Mouse (Mus musculus) adrenal gland, postnatal 10 days (tissue): ENCODE data around the gene Tmprss13. TPM values are rescaled to one million over a fixed set of nuclear protein-coding genes. Genes with fewer than 3 reads are reported as not detected.

Source experiments
- DNase-seq: peaks from one replicate; pipeline ENCODE4 v3.0.0; 2021; ENCODE audit warnings: mixed read lengths
- long read RNA-seq, 2 experiments: library from polyadenylated mRNA; stranded (forward); transcript quantifications; one replicate each; pipeline ENCODE4 v2.0.0; 2021
- total RNA-seq, 2 experiments: library from RNA; stranded (reverse); gene quantifications; 2 replicates each; pipeline ENCODE4 v1.2.3; 2021

Tmprss13 gene
- total RNA-seq = under 1 TPM in 1 of 2 experiments, not detected in 1; 0.27 TPM
- long read RNA-seq, experiment 1 = 0 reads
- long read RNA-seq, experiment 2 = 0 reads

DNA sequence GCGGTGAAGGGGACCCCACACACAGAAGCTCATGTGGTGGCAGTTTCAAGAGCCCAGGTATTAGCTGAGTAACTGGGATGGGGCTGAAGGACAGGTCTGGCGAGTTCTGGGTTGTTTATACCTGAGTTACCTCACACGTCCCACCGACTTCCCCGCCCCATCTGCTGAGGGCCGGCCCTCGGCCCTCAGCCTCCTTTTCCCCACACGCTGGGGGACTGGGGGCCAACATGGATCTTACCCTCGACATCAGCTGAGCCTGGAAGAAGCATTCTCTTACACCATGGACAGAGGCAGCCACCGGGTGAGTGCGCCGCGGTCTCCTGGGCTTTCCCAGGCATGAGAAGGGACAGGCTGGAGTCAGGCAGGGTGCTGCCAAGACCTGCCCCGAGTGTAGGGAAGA, at the start of gene Tmprss13:
Tmprss13 (plus strand) TSS at position 246 of the 400 bp plus-strand sequence.
- DNase-seq = no peak

DNA sequence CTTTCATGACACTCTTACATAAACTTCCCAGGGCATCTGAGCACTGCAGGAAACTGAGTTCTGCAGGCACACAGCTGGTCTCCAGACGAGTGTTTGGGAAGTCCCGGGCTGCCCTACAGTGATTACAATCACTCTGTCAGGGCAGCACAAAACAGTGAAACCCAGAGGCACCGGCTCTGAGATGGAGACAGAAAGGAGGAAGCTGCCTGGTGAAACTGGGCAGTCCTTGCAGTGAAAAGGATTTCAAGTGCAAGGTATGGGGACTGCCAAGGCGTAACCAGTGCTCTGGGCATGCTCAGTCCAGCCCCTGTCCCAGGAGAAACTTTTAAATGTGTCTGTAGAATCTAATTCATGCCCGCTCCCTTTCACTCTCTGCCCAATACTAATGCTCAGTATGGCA, 46.7 kb upstream of the Tmprss13 start:
- DNase-seq = no peak

DNA sequence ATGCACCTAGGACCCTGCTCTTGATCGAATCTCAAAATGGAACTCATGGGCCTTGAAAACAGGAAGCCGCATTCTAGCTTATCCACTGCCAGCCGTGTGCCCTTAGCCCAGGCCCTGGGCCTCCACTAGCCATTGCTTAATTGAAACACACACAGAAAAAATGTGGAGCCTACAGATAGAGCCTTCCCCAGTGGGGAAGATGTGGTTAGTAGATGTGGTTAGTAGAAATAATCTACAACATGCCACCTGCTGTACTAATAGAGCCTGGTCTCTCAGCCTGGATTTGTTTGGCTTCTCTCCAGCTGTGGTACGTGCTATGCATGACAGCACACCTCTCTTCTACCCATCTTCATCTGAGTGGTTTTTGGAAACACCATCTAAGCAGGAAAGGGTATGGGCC, 44.7 kb upstream of the Tmprss13 start:
- no peak for DNase-seq

DNA sequence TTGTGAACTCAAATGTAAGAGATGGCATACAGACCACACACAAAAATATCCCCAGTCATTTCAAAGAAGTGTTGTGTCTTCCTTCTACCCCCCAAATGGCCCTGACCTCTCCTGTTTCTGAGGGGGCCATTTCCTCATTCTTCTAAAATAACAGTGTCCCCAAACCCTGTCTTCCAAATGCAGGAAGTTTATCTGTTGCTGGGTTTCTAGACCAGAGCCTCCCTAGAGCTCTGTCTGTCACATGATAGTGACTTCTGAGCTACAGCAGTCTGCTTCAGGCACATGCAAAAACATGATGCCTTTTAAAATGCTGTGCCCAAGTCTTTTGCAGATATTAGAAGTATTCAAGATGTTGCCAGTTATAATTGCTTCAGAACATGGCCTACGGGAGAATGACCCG, 44.3 kb upstream of the Tmprss13 start:
- no peak for DNase-seq

DNA sequence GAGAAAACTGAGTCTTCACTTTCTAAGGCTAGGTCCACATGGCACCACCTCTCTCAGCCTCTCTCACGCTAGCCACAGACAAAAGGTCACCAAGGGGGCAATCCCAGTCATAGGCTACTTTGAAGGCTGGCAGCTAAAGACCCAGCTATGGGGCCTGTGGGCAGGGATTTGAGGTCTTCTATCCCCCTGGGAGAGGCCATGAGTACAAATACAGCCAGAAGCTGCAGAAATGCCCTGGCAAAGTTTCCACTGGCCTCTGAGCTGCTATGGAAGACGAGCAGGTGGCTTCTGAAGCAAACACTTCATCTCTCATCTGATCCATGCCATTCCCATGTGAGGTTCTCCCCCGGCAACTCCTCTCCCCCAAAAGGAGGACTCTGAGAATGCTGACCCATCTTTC, 38.8 kb upstream of the Tmprss13 start:
- no peak for DNase-seq

DNA sequence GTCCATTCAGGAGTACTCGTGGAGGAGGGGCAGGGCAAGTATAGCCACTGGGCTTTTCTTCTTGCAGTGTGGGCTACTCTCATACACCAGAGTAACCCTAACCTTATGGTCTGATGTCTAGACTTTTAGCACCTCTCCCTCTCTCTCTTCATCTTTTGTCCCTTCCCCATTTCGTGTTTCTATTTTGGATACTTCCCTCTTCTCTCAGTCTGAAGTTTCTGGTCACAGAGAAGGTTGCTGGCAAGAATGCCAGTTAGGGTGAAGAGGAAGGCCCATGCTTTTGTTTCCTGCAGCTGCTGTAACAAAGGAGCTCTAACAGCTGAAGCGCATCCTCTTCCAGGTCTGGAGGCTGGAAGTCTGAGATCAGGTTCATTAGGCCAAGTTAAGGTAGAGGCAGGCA, 38.0 kb upstream of the Tmprss13 start:
- no peak for DNase-seq

DNA sequence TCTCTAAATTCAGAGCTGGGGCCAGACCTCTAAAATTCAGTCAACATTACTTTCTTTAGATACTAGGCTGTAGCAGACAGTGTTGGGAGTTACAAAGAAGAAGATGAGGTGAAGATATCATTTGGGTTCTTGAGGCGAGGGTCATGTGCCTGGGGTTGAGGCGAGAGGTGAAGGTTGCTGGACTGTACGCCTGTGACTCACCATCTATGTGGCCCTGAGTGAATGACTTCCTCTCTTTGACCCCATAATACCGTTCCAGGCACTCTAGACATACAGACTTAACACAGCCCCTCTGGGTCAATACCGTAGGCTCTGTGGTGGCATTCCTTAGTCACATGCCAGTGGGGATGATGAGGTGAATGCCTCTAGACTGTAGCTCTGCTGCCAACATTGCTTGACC, 36.4 kb upstream of the Tmprss13 start:
- no peak for DNase-seq

DNA sequence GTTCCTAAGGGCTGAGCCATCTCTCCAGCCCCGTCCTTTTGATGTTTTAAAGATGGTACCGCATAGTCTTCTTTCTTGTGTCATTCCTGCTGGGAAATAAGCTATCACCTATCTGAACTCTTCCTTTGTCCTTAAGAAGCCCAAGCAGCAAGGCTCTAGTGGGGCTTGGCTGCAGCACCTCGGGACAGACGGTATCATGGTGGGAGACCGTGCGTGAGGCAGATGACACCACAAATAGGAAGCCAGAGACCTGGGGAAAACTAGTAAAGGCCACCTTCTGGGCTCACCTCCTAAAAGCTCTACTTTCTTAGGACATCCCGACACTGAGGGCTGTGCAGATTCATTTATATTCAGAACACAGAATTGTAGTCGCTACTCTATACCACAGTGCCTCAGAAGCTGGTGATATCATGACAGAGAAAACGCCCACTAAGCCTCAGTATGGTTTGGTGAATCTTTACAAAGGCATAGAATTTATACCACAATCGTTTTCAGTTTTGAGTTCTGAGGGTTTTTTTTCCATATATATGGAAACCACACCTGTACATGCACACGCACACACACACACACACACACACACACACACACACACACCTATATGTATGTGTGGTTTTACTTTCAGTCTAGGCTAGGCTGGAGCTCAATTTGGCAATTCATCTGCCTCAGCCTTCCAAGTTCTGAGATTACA, 27.3 kb upstream of the Tmprss13 start:
- no peak for DNase-seq

DNA sequence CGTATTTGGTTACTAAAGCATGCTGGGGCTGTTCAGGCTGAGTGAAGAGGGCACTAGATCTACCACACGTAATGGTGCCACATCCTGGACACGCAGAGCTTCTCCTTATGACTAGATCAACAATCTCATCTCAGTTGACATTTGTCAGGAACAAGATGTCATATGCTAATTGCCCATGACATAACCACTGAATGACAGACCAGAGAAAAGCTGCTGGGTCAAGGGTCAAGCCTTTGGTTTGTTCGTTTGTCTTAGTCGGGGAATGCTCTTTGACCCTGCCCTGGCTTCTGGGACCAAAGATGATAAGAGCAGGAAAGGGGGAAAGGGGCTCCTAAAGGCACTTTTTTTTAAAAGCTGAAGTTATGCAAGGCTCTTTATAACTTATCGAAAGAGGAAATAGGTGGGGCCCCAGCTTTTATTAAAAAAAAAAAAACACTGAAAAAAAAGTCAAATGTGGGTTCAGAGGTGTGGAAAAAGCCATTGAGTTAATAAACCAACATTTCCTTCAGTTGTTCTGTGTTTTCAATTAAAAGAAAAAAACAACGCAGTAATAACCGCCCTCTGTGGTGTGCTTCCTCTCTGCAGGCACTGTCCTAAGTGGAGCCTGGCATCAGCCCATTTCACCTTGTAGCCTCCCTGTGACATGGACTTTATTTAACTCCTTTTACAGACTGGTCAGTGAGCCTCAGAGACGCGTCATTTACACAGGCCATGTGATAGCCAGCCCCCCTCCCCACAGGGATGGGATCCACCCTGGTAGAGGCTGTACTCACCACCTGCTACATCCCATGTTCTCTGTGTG, 24.5 kb upstream of the Tmprss13 start:
- no peak for DNase-seq

DNA sequence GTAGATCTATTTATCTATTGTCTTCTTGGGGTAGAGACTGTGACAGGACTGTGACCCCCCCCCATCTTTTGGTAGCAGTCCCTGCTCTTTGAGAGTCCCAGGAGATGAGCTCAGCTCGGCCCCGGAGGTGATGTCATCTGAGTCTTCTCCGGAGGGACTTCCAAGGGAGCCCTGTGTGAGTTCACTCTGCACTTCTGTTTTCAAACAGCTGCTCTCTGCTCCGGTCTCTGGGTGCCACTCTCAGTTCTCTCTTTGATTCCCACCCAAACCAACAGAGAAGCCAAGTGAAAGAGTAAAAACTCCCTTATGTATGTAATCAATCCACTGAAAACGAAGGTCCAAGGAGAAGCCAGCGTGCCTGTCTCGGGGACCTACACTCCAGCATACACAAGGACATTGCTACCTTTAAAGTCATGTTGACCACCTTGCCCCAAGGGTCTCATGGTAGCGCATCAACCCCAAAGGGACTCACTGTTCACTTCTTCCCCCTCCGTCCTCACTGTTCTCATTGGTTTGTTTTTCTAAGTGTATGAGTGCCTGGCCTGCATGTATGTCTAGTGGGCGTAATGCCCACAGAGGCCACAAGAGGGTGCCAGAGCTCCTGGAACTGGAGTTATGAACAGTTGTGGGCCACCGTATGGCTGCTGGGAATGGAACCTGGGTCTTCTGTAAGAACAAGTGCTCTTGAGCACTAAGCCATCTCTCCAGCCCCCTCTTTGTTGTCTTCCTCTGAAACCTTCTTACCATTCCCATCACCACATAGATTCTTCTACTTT, 19.5 kb upstream of the Tmprss13 start:
- DNase-seq = peak; percentile 31

DNA sequence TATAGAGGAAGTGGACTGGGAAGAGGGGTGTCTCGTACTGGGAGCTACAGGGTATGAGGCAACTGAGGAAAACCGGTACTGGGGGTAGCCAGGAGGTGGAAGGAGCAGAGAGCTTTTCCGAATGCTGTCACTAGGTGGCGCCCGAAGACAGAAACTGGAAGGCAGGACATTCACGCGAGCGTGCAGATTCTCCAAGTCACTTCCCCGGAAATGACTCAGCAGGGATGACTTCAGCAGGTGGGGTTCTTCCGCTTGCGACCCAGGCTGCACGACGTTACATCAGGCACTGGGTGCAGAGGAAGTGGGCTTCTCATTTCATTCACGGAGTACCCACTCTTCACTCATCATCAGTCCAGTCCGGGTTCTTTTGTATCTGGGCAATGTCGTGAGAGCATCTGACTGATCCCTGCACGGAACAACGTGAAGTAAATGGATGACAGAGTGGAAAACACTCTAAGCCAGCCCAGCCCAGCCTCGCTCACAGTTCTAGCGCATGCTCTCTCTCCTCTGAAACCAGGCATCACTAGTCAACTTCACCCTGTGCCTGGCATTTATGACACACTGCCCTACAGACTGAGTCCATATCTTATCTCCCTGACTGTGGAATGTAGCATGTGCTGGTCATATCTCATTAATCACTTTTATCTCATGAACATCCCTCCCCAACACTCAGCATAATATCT, 18.3 kb upstream of the Tmprss13 start:
- DNase-seq = peak; percentile 96

DNA sequence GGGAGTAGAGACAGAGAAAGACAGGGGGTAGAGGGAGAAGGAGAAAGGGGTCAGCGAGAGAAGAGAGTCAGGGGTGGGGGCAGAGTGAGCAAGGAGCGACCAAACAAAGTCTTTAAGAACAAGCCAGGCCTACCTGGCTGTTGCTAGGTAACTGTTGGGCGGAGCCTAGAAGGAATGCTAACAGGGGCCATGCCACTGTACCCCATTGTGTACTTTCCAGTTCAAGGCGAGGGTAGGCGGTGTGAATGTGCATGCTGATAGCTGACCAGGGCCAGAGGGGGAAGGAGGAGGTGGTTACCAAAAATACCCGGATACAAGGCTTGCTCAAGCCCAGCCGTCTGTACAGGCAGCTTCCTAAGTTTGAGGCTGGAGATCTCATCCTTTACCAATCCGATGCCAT, 17.1 kb upstream of the Tmprss13 start:
- no peak for DNase-seq

DNA sequence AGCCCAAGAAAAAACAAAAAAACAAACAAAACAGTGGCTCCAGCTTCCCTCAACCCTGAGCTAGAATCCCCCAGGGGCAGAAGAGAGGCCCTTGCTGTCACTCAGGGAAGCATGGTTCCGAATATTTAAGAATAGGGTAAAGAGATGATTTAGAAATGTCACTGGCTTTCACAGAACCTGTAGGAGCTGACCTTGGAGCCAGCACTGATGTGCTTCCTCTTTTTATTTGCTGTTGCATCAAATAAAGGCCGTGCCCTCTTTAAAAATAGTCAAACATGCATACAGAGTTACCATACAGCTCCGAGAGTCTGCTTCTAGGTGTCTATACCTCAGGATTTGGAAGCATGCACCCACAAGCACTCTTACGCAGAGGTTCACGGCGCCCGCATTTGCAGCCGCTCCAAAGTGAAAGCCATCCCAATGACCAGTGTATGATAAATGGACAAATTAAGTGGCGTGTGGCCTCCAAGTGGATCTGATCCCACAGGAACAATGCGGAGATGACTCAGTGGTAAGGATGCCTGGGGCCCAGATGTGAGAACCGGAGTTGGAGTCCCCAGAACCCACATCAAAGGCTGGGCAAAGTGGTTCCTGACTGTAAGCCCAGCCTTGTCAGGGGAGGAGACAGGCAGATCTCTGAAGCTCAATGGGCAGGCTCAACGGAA, 12.0 kb upstream of the Tmprss13 start:
- DNase-seq = peak; percentile 24

DNA sequence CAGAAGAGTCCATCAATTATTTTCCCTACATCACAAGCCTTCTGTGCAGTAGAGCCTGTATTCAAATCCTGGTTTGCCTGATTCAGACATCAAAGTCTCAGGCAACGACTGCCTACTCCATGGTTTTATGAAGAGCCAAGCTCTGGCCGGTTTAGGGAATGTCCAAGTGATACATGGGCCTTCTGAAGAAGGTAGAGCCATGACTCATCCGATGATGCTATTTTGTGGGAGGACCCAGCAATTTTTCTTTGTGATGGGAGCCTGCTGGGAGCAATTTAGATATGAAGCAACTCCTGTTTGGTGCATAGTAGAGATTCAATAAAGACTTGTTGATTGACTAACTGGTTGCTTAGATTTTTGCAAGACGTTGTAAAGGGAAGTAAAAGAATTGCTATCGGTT, 10.4 kb upstream of the Tmprss13 start:
- no peak for DNase-seq

DNA sequence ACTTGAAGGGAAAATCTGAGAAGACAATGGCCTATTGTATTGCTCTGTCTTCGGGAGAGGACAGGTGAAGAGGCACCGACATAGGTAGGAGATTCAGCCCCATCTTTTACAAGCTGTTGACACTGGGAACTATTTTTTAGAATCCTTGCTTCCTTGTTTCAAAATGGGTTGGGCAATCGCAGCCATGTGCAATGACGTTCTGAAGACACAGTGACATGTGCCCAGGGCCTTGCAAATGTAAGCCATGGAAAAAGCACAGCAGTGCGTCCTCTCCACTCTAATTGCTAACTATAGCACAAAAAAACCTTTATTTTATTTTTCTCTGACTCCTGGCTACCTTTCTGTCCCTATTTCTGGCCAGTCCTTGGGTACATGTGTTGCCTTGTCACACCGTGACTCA, 7.0 kb upstream of the Tmprss13 start:
- no peak for DNase-seq

DNA sequence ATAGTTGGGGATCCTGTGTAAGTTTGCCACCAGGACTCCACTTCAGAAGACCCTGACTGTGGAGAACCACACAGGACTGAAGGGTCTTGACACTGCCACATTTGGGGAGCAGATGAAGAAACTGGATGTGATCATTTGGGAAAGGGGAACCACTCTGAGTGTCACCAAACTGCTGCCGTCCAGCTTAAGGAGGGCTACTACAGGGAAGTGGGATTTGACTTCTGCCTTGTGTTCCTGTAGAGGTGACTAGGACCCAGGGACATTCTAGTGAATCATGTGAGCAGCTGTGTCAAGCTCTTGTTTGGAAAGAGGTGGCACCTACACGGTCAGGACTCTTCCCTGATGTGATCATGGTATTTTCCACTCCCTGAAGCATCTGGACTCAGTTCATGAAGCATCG, 5.0 kb upstream of the Tmprss13 start:
- no peak for DNase-seq

DNA sequence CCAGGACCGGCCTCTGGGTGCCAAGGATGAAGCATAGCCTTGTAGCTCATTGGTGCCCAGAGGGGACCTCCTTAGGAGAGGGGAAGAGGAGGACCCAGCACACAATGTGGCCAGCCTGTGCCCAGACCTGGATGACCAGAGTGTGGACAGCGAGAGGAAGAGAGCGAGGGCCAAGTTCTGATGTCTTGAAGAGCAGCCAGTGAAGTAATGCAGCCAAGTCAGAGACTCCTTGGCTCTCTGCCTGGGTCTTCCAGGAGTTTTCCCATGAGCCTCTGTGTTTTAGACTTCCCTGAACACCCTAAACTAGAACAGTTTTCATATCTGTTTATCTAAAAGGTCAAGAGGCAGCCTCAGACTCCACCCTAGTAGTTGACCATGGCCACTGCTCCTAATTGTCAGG, 1.3 kb upstream of the Tmprss13 start:
- DNase-seq = peak; percentile 55

DNA sequence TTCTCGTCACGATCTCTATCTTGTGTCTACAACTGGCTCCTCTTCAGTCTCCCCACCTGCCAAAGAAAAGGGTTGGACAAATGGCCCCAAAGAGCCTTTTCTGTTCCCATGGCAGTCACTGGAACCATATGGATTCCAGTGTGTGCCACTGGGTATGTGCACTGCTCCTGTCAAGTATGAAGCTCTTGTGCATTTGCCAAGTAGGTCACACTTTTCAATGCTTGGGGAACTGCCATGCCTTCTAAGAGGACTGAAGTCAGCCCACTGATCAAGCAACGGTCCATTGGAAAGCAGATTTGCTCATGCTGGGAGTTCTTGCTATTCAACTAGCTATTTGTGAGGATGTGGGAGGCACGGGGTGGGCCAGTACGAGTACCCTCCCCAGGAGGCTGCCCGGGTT, 2.6 kb downstream of the Tmprss13 start:
- no peak for DNase-seq

DNA sequence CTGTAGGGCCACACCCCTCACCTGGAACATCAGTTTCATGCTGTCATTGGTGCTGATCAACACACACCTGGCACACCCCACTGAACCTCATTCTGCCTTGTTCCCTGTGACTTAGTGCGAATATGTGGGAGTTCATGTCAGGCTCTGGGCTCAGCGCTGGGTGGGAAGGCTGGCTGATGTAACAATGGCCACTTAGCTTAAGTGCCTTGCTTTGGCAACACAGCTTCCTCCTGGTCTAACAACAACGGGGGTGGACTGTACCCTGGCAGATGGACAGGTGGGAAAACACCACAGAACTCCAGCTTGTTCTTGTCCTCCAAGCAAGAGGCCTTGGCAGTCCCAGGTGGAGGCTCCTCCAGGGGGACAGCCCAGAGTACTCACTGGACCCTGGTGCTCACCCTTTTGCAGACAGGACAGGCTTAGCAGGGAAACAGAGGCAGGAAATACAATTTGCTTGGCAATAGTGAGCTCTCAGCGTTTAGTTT, 3.1 kb downstream of the Tmprss13 start:
- DNase-seq = no peak

DNA sequence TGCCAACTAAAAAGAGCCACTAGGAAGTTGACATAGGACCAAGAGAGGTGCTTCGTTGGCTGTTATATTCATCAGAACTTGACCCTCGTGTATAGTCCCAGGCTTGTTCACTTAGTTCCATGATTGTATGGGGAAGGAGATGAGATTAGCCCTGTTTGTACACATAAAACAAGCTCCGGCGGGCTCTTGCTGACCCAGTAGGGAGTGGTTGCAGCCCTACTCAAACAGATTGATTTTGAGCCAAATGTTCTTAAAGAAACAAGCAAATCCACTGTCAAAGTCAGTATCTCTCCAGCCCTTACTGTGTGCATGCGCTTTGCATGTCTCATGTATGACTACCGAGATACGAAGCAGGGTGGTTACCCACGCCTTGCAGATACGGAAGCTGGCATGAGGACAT, 7.5 kb downstream of the Tmprss13 start:
- DNase-seq = no peak

DNA sequence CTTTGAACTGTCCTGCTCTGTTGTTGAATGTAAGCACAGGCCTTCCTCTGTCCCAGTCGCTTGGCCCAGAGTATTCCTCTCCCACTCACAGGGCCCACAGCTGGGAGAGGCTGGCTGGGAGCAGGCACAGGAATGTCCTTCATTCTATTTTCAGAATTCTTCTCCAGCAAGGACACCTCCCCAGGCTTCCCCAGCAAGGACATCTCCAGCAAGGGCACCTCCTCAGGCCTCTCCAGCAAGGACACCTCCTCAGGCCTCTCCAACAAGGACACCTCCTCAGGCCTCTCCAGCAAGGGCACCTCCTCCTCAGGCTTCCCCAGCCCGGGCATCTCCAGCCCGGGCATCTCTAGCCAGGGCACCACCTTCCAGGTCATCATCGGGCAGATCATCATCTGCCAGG, 9.4 kb downstream of the Tmprss13 start:
- peak; percentile 37 for DNase-seq

DNA sequence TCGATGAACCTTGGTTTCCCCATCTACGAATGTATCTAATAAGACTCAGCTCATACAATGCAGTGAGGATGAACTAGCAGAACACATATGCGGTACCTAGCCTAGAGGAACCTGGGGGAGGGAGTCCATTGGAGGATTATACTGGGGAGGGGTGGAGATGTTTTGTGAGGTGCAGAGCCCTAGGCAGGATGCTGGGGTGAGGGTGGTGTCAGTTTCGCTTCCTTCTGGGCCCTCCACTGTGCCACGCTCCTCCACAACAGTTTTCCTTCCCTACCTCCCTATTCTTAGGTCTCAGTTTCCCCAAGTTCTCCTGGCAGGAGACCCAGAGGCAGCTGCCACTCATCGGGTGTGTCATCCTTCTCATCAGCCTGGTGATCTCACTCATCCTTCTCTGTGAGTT, 10.7 kb downstream of the Tmprss13 start:
- no peak for DNase-seq
